Mouse (Mus musculus) cerebellum, adult 2 months (tissue): ENCODE measurements around the gene Gpatch2. TPM values are rescaled to one million over a fixed set of nuclear protein-coding genes. Genes with fewer than 3 reads are reported as not detected.

Experiments
- DNase-seq, 2 experiments: peaks; one replicate each; pipeline ENCODE4 v3.0.0; 2021
- H3K27ac ChIP-seq: fragments of 200-500 bp; 2 replicates; pipeline ENCODE4 v1.5.1; 2012; ENCODE audit warnings: low read length, control low read depth, inconsistent platforms; ENCODE audit not compliant: insufficient read depth
- H3K27me3 ChIP-seq: fragments of 200-500 bp; 2 replicates; pipeline ENCODE4 v1.6.1; 2012; ENCODE audit warnings: inconsistent platforms, mild to moderate bottlenecking, low read length, moderate library complexity; ENCODE audit not compliant: control insufficient read depth, insufficient read depth
- H3K4me1 ChIP-seq: fragments of 200-500 bp; 2 replicates; pipeline ENCODE4 v1.6.1; 2011; ENCODE audit warnings: low read length; ENCODE audit not compliant: control insufficient read depth, insufficient read depth
- H3K4me3 ChIP-seq: fragments of 200-500 bp; replicated peaks from 2 replicates; pipeline ENCODE3; 2011; ENCODE audit warnings: mild to moderate bottlenecking, low read depth, low read length, control low read depth; ENCODE audit not compliant: insufficient read depth
- CTCF ChIP-seq: fragments of 200-500 bp; IDR thresholded peaks from 2 replicates; pipeline ENCODE4 v1.5.1; 2011; ENCODE audit warnings: low read depth, mild to moderate bottlenecking, control low read depth, low read length, moderate library complexity, borderline replicate concordance; ENCODE audit not compliant: insufficient read depth
- POLR2A ChIP-seq: fragments of 200-500 bp; IDR thresholded peaks from 2 replicates; pipeline ENCODE4 v1.6.1; 2011; ENCODE audit warnings: low read length, control low read depth, borderline replicate concordance; ENCODE audit not compliant: insufficient read depth
- WGBS: fragments of 180-500 bp; shearing (Covaris S2); methylation state at CpG from one replicate; pipeline ENCODE4 v1.1.7; 2018; 5-methylcytosine and 5-hydroxymethylcytosine counted together
- polyA plus RNA-seq: library from polyadenylated mRNA; depleted of rRNA; stranded (reverse); fragments of >200 nt; gene quantifications from 2 replicates; pipeline ENCODE4 v1.2.3, GENCODE M21; 2012

Gene Gpatch2
- polyA plus RNA-seq, 1 experiment: 15.4 TPM

DNA sequence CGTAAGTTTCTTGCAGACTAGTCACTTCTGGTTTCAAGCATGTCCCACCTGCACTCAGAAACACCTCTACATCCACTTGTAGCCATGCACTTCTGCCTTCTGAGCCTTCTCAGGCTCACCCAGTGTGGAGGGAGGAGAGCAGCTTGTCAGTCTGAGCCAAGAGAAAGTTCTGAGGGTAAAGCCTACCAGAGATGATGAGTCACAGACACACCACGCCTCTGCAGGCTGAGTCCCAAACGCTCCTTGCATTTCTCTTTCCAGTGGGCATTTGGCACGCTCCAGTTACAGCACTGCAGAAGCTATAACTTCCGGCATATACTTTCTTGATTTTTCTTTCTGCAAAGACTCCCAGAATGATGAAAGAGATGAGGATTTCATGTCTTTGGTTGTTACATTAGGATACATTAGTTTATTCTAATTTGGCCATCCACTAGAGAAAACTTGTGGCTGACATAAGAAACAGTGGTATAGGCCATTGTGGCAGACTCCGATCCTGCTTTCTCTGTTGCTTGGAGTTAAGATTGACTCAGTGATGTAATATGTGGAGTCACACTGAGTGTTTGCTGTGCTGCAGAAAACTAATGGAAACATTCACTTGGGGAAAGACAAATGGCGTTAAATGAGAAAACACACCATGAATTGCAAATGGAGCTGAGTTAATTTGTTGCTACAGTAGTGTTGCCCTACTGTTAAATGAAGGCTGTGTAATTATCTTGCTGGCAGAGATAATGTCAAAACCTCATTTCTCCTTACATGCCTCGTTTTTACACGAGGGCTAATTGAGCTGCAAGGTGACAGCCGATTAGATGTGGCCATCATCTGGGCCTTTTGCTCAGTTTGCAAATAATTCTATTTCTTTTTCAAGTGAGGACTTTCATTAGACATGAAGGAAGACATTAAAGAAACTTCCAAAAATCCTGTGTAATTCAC lies 55.3 kb downstream of the Gpatch2 start:
- Histone ChIP-seq H3K4me1 (no peaks in the 10 kb centered on the region), H3K27ac (no peak overlapping the region), H3K27me3 (no peaks in the 10 kb centered on the region), H3K4me3 (no peak overlapping the region)
- no peak for DNase-seq
- WGBS: 67% methylated on average over 10 of the region's 10 CpGs
- no peak for TF ChIP-seq CTCF
- no peak for TF ChIP-seq POLR2A

DNA sequence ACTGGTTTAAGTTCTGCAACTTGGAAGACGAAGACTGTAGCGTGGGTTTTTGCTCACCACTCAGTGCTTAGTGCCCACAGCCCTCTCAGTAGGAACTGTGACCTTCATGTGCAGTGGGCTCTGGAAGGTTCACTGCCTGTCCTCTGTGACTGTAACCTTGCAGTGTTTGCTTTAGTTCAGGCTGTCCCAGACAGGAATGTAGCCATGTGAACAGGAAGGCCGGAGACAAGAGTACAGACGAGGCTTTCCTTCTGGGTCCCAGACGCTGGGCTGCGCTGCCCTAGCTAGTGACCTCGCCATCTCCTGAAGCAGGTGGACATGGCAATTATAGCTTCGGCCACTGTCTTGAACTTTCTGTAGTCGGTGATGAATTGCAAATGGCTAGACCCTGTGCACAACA lies 62.0 kb downstream of the Gpatch2 start:
- no peak for DNase-seq
- TF ChIP-seq CTCF (no peak), POLR2A (no peak)
- no peak overlapping the region for H3K27ac ChIP-seq
- no peak overlapping the region for H3K4me3 ChIP-seq
- 91% methylated on average over 9 of the region's 9 CpGs for WGBS
- no peaks in the 10 kb centered on the region for H3K27me3 ChIP-seq
- H3K4me1 ChIP-seq: peaks cover 7% of the 10 kb centered on the region; the same call in 1 of the 2 replicates

DNA sequence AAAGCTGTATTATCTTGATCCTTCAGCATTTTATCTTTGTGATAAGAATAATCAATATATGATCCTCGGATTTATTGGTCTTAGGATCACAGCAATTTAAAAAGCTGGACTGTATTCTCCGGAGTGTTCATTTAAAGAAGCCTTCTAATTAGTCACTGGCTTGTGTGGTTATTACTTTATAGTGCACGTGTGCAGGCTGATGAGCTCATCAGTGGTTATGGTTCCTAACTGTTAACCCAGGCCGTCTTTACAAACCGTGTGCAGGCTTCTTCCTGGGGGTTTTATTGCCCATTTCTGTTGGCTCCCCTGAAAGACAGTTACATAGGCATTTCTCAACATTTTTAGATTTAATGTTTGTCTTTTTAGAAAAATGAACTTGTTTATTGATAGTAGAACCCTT lies 63.2 kb downstream of the Gpatch2 start:
- Histone ChIP-seq H3K27ac (no peak overlapping the region), H3K27me3 (no peaks in the 10 kb centered on the region), H3K4me3 (no peak overlapping the region), H3K4me1 (peaks cover 10% of the 10 kb centered on the region; the same call in 1 of the 2 replicates)
- TF ChIP-seq CTCF (no peak), POLR2A (no peak)
- 91% methylated on average over 5 of the region's 5 CpGs for WGBS
- no peak for DNase-seq

DNA sequence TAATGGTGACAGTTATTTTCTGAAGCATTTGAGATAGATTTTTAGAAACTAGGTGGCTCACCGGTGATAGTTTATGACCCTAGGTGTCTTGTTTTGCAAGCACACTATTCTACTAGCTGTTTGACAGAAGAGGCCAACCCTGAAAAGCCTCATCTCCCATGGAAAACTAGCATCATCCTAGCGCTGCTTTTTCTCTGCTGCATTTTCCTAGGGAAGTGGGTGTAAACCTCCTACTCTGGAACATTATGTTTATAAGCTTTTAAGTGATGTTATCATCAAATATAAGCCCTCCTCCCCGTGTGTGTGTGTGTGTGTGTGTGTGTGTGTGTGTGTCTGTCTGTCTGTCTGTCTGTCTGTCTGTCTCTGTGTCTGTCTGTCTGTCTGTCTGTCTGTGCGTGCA lies 64.5 kb downstream of the Gpatch2 start:
- WGBS: 91% methylated on average over 4 of the region's 4 CpGs
- Histone ChIP-seq H3K4me3 (no peak overlapping the region), H3K4me1 (peaks cover 10% of the 10 kb centered on the region; the same call in 1 of the 2 replicates), H3K27ac (no peak overlapping the region), H3K27me3 (no peaks in the 10 kb centered on the region)
- TF ChIP-seq CTCF (no peak), POLR2A (no peak)
- no peak for DNase-seq

DNA sequence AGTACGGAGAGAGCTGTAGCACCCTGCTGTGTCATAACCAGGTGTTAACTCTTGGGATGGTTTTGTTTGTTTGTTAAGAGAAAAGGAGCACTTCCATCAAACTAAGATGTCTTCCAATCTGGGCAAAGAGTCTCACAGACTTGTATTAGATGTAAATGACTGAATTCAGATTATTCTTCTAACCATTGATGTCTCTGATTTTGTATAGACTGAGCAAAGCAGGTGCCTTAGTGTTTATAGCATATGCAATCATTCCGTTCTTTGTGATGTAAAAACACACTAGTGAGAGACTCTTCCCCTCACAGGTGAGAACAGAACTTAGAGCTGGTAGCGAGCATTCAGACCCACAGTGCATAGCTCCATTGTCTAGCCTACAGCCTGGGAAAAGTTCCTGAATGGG lies 67.0 kb downstream of the Gpatch2 start:
- TF ChIP-seq CTCF (no peak), POLR2A (no peak)
- Histone ChIP-seq H3K27ac (no peak overlapping the region), H3K27me3 (no peaks in the 10 kb centered on the region), H3K4me3 (no peak overlapping the region), H3K4me1 (peaks cover 5% of the 10 kb centered on the region; the same call in 1 of the 2 replicates)
- WGBS: 77% methylated on average over 3 of the region's 3 CpGs
- no peak for DNase-seq

DNA sequence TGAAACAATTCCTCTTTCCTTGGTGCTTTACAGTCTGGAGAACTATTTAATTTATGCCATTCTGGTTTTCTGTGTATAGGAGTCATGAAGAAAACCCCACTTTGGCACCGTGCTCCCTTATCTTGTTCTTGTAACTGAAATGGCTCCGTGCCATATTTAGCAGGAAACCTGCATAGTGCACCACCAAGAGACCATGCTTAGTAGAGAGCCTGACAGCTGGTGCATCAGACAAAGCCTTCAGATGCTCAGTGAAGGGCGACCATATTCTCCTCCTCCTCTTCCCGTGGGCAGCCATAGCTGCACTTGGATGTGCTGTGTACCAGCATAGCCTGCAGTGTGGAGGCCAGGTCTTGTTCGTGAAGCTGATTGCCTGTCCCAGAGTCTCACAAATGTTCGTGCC lies 67.5 kb downstream of the Gpatch2 start:
- Histone ChIP-seq H3K27ac (no peak overlapping the region), H3K4me1 (peaks cover 3% of the 10 kb centered on the region; the same call in 1 of the 2 replicates), H3K27me3 (no peaks in the 10 kb centered on the region), H3K4me3 (no peak overlapping the region)
- WGBS: 30% methylated on average over 6 of the region's 6 CpGs
- TF ChIP-seq CTCF (no peak), POLR2A (no peak)
- no peak for DNase-seq

DNA sequence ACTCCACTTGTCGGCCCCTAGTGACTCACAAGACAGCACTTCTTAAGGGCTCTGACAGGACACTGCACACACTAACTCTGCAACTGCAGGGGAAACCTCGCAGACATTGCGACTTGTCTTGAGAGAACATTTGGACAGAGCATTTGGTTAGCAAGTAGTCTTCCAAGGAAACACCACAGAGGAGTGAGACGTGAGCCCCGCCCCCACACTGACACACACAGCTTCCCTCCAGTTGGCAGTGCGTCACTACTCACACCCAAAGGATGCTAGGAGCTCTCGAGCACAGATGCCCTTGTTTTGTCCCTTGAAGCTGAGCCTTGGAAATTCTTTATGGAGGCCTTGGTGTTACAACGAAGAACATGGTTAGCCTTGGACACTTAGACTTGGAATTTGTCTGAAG lies 70.4 kb downstream of the Gpatch2 start:
- Histone ChIP-seq H3K4me1 (peaks cover 3% of the 10 kb centered on the region; the same call in 1 of the 2 replicates), H3K27me3 (no peaks in the 10 kb centered on the region), H3K27ac (no peak overlapping the region), H3K4me3 (no peak overlapping the region)
- DNase-seq: no peak
- TF ChIP-seq POLR2A (no peak), CTCF (no peak)
- 67% methylated on average over 8 of the region's 8 CpGs for WGBS

DNA sequence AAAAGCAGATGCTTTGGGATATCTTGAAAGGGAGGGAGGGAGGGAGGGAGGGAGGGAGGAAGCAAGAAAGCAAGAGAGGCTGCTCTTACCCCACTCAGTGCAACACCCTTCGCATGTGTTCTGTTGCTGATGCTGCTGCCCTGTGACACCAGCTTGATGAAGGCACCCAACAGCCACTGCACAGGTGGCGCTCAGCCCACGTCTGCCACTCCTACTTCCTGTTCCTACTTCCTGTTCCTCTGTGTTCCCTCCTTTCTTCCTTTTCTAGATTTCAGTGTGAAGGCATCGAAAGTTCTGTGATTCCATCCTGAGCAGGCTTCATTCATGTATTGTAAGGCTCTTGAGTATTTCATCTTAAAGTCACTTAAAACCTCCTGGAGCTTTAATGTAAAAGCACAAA lies 71.1 kb downstream of the Gpatch2 start:
- no peak for TF ChIP-seq CTCF
- TF ChIP-seq POLR2A: no peak
- Histone ChIP-seq H3K27me3 (no peaks in the 10 kb centered on the region), H3K27ac (no peak overlapping the region), H3K4me3 (no peak overlapping the region), H3K4me1 (peaks cover 3% of the 10 kb centered on the region; the same call in 1 of the 2 replicates)
- WGBS: 96% methylated on average over 4 of the region's 4 CpGs
- DNase-seq: no peak
